Mouse (Mus musculus): Measurements from ENCODE around the gene Tnfrsf8.

DNA sequence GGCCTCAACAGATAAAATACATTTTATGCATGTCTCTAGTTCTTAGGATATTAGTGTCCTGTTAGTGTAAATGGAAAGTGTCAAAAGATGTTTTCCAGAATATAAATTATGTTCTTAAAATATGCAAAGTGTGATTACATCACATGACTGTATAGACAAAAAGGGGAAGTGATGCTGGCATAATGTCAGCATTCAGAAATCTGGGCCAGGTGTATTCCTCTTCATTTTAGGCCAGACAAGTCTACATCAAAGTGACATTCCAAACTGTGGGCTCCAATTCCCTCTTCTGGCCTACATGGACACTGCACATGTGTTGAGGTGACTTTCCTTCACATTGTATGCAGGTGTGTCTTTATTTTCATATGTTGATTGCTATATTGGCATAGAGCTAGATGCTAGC is 41.3 kb upstream of the Tnfrsf8 start:
- TF ChIP-seq POLR2A (IDR thresholded peaks at IDR 0.05; ENCODE audit: extremely low read depth, insufficient read depth, low read length) (no peak), CTCF (IDR thresholded peaks at IDR 0.05; ENCODE audit: low read depth, low read length) (no peak)

Measured in liver, adult 2 months (tissue).